Mouse (Mus musculus) kidney, adult 8-10 months (tissue): Measurements from ENCODE around the gene Cfap299.
A peak's percentile ranks its signal among the peaks of the same experiment; 100 is the strongest.

Experiments used
- DNase-seq, 2 experiments: peaks; one replicate each; pipeline ENCODE4 v3.0.0; 2022

Gene Cfap299

DNA sequence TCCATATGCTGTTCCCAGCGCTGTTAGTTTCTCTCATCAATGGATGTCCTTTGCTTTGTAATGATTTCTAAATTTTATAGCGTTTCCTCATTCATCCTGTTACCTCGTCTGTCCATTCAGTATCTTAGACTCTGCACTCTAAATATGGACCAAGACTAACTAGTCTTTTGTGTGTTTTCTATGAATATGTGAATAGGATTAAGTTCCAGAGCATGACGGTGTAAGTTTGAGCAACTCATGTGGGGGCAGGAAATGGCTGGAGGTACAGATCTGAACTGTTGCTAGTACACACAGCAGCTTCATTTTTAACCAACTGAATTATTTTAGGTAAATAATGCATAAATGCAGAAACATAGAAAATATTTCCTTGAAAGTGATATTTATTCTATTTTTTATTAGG lies 51.3 kb downstream of the Cfap299 start:
- no peak for DNase-seq

GRCm38 (mm10) chr5:98387054-98387453 lies 58.0 kb downstream of the Cfap299 start:
- no peak for DNase-seq

DNA sequence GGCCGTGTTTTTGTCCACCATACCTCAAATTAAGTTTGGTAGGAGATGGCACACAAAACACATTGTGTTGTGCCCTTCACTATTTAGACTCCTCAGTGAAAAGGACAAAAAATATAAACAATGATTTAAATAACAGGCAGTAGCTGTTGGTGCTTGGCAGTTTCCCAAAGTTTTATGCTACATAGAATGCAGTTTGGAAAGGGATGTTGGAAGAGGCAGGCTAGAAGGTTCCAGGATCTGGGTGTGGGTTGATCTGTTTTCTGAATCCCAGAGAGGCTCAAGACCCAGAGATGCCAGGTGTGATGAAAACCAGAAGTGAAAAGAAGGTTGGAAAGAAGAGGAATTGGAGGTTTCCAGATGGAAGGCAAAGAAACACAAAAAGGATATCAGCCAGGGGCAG lies 73.1 kb downstream of the Cfap299 start:
- no peak for DNase-seq

GRCm38 (mm10) chr5:98410060-98410459 lies 81.0 kb downstream of the Cfap299 start:
- peak in 1 of 2 experiments; percentile 30 for DNase-seq

GRCm38 (mm10) chr5:98416385-98417145 lies 87.5 kb downstream of the Cfap299 start:
- no peak for DNase-seq

- DNase-seq: no peak
These were observed 95.9 kb downstream of the Cfap299 start for GRCm38 (mm10) chr5:98424965-98425364.

DNA sequence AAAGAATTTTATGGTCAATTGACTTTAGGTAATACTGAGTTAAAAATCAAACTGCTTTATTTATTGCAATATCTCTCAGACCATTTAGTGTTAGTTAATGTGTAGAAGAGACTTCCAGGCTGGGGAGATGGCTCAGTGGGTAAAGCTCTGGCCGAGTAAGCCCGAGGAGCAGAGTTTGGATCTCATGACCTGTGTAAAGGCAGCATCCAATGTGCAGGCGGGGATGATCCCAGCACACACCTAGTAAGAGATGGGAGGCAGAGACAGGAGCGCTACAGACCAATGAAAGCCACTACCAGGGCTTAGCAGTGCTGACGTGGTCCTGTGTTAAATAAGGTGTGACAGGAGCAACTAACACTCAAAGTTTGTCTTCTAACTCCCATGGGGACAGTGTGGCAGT lies 97.0 kb downstream of the Cfap299 start:
- DNase-seq: peak; percentile 3 to 11

DNA sequence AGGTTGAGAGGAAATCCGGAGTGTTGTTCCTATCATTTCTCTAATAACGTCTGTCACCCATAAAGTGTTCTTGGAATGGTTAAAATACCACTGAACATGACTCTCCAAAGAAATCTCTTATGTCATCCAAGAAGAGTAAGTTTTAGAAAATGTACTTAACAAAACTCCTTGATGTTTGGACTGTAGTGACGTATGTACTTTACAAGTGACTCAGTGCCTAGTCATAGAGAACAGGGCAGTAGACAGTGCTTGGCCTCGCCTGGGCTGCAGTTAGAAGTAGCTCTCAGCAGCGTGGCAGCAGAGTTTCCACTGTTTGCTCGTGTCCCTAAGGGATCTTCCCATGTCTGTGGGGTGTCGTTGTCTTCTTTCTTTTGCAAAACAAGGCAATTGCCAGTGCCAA lies 101.0 kb downstream of the Cfap299 start:
- no peak for DNase-seq

GRCm38 (mm10) chr5:98438686-98439085 lies 109.6 kb downstream of the Cfap299 start:
- DNase-seq: no peak

GRCm38 (mm10) chr5:98446771-98447462 lies 117.8 kb downstream of the Cfap299 start:
- DNase-seq: no peak

DNA sequence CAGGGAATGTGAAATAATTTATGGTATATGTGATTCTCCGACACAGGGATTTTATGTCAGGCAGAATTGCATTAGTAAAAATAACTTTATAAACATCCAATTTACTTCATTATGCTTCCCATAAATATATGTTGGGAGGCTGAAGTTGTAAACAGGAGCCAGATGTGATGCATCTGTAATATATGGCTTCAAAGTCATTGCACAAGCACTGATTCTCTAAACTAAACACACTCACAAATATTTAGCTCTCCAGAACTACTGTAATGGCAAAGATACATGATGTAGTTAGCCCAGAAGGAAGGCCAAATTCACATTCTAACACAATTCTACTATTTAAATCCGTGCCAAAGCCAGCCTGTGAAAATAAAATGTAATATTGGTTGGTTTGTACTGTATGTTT lies 120.8 kb downstream of the Cfap299 start:
- no peak for DNase-seq

DNA sequence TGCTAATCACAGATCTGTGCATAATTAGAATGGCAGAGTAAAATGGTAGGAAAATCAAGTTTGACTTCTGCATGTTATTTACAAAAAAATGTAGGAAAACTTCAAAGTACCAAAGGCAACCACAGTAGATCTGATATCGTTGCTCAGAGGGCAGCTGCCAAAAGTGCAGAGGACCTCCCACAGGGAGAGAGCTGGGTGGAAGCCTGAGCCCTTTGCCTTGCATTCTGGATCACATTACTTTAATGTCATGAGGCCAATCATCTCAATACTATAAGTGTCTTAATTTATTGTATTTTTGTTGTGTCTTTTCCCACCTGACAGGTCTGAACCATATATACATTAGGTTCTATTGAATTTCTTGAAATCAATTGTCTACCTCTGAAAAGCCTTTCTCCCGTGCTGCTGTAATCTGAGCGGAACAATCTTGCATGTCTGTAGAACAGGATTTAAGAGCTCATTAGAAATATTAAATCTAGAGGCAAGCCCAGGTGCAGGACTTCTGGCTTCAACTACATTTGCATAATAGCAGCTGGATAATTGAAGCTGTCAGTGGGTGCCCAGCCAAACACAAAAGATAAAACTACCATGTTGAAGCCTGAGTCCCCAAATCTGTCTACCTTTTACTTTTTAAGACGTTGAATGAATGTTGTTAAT lies 137.9 kb downstream of the Cfap299 start:
- no peak for DNase-seq

DNA sequence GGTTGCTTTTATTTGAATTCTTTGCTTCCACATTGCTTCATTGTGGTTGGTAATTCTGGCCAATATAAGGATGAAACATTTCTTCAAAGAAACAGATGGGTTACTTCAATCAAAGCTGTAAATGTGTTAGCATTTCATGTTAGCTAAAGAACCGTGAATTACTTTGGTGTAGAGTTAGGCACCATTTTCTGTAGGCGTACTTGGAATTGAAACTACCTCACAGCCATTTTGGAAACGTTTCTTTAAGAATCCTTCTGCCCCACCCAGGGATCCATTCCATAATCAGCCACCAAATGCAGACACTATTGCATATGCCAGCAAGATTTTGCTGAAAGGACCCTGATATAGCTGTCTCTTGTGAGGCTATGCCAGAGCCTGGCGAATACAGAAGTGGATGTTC lies 140.9 kb downstream of the Cfap299 start:
- no peak for DNase-seq

DNA sequence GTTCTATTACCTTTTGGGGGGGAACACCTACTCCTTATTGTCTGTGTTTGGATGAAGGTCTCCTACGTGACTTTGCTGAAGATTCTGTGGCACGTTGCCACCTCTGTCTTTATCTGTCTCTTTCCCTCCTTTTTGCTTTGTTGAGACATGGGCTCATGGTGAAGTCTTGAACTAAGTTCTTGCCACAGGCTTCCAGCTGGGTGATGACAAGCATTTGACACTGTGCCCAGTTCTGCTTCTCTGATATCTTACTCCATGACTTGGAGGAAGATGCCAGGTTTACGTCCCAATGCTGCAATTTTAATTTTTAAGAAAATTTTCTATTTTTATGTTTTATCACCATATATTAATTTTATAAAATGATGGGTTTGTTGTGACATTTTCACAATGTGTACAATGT lies 147.4 kb downstream of the Cfap299 start:
- DNase-seq: no peak

DNA sequence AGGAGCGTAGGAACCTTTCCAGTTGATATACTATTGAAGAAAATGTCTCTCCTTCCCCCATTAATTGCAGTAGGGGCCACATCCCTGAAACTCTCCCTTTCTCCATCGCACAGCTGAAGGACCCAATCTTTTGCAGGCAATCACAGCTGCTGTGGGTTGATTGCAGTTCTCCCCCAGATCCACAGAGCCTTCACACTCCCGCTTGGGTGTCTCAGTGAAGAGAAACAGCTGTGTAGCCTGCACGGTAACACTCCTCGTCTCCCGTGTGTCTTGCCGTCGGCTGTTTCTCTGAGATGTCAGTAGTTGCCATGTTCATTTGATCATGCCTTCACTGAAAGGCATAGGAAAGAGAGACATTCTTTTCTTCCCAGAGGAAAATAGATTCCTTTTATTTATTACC lies 148.2 kb downstream of the Cfap299 start:
- DNase-seq: no peak

DNA sequence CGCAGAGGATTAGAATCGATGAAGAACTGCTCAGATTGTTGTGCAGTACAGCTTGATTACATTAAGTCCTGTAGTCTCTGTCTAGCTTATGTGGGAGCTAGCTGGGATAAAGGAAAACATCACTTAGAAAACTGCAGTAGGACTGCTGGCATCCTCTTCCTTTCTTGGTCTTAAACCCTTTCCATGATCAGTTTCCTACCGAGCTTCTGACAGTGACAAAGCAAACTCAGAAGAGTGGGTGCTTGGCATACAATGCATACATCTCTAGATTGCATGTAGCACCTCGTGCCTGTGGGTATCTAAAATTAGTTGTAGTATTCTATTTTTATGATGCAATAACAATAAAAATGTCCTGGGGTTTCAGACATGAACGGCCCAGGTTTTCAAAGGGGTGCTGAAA lies 154.4 kb downstream of the Cfap299 start:
- no peak for DNase-seq

DNA sequence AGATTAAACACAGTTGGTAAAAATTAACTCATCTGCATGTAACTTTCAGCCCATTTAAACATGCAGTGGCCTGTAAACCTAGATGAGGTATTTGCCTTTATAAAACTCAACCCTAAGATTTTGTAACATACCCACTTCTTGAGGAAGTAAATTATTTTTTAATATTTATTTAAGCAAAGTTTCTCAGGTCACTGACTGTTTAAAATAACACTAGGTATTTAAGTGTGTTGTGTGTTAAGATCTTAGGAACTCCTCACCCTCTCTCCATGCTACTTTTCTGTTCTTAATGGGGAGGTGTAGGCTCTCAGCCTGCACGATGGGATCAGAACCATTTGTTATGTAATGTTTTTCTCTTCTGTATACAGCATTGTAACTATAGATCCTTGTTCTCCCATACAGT lies 156.1 kb downstream of the Cfap299 start:
- peak in 1 of 2 experiments; percentile 11 for DNase-seq

GRCm38 (mm10) chr5:98498317-98498716 lies 169.2 kb downstream of the Cfap299 start:
- DNase-seq: no peak

GRCm38 (mm10) chr5:98516214-98516613 lies 187.1 kb downstream of the Cfap299 start:
- DNase-seq: no peak

- DNase-seq: no peak
These were observed 191.0 kb downstream of the Cfap299 start for GRCm38 (mm10) chr5:98520118-98520517.

DNA sequence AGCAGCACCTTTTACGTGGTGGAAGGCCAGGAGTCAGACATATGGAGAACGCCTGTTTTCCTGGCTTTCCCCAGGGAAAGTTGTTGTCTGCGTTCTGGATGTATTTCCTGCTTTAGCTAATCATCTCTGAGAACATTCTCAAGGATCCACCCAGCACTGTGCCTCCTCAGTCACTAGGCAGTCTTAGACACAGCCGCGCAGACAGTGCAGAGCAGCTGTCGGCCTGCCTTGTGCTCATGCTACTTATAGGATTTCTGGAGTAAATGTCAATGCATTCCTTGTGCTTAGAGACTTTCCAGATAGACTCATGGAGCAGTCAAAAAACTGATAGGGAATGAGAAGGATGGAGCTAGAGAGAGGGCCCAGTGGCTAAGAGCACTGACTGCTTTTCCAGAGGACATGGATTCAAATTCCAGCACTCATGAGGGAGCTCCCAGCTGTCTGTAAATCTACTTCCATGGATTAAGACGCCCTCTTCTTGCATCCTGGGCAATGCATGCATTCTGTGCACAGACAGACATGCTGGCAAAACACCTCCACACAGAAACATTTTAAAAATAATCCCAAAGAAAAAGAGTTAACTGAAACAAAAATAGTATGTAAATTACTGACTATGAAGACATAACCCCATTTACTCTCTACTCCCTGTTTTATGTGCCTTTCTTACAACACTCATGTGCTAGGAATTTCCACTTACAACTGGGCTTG lies 193.3 kb downstream of the Cfap299 start:
- no peak for DNase-seq

GRCm38 (mm10) chr5:98523050-98523449 lies 193.9 kb downstream of the Cfap299 start:
- no peak for DNase-seq

GRCm38 (mm10) chr5:98523783-98524182 lies 194.7 kb downstream of the Cfap299 start:
- peak in 1 of 2 experiments; percentile 28 for DNase-seq
